Mouse (Mus musculus): ENCODE results near the gene Pdzd8.

Pdzd8 gene

DNA sequence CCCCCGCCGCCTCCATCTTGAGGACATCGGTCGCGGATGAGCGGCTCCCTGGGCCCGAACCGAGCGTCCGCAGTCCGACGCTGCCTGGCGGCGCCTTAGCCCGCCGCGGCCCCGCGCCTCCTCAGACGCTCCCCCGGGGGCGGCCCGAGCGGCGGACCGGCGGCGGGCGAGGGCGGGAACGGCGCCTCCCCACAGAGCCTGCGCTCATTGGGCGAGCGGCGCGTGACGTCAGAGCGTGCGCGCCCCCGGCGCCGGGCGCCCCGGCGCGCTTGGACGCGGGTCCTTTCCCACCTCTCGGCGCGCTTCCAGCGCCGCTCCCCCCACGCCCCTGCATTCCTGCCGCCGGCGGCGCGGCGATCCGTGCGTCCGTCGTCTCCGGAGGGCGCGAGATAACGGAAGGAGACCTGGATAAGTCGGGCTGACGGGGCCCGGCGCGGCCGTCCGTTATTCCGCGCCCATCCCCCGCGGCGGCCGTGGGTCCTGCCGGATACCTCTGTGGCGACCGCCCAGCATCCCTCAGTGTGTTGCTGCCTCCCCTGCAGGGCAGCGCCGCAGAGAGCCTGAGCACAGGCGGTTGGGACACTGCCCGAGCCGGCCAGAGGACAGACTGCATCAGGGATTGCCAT, at the start of gene Pdzd8:
Pdzd8 (minus strand) TSS at position 123 of the 626 bp plus-strand sequence.
- DNase-seq (ENCODE audit: low spot score), result peak; percentile 90

DNA sequence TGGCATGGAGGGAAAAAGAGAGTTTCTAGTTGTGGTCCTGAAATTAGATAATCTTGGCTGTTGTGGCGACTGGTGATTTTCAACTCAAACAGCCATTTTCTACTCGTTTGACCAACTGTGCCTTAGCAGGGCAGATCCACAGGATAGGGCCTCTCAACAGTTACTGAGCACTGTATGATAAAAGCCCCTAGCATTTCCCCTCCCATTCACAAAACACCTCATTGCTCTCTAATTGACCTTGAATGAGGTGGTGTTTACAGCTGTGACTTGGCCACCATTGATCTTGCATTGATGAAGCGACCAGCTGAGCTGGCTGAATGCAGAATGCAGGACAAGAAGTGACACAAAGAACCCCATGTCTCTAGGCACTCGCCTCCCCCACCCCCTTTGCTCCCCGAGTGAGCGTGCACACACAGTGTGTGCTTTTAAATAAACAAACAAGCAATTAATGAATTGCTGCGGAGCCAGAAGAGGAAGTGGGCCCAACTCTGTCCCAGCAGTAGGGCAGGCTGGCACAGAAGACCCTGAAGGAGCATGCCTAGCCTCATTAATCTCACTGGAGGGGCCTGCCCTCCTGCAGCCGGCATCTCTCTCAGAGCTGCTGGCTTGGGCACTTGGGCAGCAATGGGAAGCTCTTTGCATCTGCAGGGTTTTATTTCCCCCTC, 48.3 kb upstream of the Pdzd8 start:
- no peak for DNase-seq (ENCODE audit: low spot score)

DNA sequence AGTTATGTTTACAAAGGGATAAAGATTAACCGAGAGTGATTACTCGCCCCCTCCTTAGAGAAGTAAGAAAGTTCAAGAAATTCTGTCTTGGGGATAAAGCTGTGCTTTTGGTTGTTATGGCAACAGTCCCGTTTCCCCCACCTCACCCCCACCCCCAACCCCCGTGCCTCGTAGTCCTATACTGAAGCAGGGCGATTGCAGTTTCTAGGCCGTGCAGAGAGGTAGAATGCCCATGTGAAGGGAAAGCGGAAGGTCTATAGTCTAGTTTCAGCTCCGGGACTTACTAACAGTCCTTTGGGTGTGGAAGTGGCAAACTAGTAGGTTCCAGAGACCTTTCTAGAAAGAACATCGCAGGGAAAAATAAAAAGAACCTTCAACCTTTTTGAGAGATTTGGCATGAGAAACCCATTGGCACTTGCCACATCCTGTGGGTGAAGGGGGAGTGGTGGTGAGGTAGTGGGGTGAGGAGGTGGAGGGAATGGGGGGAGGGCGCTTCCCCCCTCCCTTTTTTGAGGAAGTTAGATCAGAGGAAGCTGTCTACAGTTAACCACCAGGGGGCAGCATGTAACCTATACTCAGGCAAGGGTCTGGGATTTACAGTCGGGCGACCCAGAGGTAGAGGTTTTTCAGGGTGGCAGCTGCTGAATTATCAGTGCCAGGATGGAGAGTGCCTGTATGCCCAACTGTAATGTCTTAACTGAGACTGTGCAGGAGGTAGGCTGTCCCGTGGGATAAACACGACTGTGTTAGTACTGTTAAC, 43.4 kb upstream of the Pdzd8 start:
- DNase-seq (ENCODE audit: low spot score), result peak; percentile 74

DNA sequence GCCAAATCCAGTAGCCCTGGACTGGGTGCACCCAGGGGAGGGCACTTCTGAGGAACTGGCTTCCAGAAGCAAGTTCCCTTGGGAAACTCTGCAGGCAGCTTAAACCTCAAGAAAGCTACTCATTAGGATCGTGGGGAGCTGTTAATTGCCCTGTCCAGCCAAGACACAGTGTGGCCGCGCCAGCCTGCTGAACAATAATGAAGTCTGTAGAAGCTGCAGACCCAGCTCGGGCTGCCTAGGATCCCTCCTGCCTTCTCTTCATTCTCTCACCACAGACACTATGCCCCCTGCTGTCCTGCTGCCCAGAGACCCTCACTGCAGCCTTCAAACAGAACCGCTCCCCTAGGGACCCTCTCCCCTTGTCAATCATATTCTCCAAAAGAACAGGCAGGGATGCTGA, 42.8 kb upstream of the Pdzd8 start:
- no peak for DNase-seq (ENCODE audit: low spot score)

DNA sequence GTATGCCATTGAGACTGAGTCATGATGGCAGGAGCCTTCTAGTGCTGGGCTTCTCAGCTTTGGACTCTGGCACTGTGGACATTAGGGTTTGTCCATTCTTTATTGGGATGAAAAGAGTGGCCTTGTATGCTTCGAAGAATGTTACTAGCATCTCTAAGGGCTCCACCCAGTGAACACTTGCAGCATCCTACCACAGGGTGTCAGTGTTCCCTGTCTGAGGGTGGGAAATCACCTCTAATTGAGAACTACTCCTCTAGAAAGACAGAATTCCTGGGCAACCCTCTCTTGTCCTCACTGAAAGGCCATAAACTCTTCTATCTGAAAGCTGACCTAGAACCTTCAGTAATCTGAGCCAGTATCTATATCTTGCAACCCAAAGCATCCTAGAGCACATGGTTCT, 41.6 kb upstream of the Pdzd8 start:
- DNase-seq (ENCODE audit: low spot score), result peak; percentile 50

DNA sequence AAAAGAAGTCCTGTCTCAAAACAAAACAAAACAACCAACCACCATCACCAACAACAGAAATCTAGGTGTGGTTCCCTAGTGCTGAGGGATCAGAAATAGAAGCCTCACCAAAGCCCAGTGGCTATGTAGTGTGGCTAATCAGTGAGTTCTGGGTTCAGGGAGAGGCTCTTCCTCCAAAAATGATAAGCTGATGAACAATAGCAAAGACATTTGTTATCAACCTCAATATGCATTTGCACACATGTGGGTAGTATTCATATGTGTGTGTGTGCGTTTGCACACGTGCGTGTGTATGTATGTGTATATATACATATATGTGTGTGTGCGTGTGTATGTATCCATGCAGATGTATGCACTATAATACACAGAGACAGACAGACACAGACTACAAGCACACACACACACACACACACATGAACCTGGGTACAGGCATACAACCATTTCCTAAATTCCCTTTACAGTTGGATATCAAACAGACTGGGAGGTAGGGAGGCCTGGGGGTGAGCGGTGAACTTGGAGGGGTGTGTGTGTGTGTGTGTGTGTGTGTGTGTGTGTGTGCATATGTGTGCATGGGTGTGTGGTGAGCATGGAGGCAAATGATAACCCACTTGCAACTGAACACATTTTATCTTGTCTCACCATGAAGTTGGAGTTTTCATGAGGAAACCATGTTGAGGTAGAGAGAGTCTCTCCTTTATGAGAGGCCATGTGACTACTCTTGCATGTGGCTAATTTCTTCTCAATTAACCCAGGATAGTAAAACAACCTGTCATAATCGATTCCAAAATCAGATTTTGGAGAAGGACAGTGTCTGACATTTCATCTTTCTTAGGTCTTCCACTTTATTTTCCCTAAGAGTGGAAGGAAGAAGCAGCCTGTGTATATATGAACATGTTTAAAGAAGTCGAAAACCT, 39.3 kb upstream of the Pdzd8 start:
- no peak for DNase-seq (ENCODE audit: low spot score)

DNA sequence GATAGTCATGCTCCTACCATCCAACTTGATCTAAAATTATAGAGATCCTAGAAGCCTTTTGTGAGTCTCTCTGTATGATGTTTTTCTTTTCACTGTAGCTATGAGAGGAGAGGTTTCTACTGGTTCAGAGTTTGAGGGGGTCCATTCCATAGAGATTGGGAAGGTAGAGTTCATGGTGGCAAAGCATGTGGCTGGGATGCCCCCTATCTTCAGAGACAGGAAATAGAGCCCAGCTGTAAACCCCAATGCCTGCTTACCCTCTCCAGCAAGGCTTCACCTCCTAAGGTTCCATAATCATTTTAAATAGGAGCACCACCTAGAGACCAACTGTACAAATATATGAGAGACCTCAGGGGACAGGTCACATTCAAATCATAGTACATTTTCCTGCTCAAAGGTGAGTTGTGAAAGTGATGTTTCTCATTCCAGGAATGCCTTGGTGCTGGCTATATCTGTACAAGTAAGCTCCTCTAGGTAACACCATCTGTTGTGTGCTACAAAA, 36.9 kb upstream of the Pdzd8 start:
- DNase-seq (ENCODE audit: low spot score), result no peak

DNA sequence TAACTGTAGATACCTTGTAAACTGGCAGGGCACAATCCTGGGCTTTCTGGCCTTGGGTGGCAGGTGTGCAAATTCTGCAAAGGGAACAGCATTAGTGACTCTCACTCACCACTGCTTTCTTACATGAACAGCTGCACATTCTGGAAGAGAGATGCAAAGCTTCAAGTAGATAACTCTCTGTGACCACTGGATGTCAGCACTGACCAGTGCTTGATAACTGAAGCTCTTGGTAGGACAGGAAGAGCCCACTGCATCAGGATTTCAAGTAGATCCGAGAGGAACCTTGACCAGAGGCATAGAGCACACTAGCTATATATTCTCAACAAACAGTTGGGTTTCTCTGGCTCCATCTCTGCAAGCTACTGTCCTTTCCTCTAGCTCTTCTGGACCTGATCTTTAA, 34.4 kb upstream of the Pdzd8 start:
- DNase-seq (ENCODE audit: low spot score), result no peak

DNA sequence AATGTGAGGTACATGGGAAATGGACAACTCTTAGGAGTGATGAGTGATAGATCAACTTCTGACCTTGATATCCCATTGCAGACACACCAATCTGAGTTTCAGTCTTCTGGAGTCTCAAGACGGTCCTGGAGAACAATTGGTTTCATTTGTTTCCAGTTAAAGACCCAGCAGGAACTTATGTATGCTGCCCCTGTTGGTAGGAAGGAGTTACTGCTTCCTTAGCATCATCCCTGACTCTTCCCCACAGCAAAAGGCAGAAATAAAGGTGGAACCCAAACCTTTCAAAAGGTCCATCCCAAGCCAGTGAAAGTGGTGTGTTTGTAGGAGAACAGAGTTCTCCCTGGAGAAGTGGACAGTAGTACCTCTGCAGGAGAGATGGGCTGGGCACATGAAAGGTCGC, 30.9 kb upstream of the Pdzd8 start:
- DNase-seq (ENCODE audit: low spot score), result no peak

DNA sequence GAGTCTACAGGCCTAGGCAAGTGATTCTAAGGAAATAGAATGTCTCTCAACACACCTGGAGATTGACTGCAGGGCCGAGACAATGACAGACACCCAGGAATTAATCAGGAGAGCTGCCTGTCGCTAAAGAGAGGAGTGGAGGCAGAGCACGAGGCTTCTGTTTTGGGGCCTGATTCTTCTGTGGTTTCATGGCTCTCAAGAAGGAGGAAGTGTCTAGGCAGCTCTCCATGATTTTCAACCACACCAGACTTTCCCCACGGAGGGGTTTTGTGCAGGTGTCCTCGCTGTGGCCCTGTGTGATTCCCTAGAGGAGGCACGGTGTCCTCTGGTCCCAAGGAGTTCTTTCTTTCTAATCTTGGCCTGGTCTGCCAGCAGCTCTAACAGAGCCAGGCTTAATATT, 29.4 kb upstream of the Pdzd8 start:
- no peak for DNase-seq (ENCODE audit: low spot score)

DNA sequence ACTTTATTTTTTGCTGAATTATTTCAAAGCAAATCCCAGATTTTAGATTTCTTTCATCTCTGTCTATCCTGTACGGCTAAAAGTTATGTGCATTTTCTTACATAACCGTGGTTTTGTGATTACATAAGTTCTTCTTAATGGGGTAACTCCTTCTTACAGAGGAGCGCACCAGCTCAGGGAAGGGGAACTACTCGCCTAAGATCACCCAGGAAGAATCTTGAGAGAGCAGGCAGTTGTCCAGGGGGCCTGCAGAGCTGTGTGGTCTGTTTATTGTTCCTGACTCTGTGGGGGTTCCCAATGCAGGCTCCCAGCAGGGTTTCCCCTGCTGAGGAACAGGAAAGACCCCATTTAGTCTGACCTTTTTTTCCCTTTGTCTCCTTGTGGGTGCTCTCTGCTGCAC, 27.3 kb upstream of the Pdzd8 start:
- DNase-seq (ENCODE audit: low spot score), result no peak

DNA sequence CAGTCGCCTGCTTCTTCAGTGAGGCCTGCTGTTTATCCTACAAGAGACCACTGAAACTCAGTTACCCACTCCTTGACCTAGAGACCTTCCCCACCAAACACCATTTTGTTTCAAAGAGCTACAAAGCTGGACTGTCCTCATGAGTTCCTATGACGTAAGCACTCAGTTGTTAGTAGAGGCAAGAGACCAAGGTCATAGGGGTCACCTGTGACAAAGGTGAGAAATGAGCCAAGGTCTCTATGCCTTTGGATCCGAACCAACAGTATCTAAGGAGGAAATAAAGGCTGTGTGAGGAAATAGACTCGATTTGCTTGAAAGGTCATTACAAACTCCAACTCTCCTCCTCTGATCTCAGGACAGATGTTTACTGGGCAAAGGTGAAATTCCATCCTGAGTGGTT, 25.4 kb upstream of the Pdzd8 start:
- DNase-seq (ENCODE audit: low spot score), result no peak

DNA sequence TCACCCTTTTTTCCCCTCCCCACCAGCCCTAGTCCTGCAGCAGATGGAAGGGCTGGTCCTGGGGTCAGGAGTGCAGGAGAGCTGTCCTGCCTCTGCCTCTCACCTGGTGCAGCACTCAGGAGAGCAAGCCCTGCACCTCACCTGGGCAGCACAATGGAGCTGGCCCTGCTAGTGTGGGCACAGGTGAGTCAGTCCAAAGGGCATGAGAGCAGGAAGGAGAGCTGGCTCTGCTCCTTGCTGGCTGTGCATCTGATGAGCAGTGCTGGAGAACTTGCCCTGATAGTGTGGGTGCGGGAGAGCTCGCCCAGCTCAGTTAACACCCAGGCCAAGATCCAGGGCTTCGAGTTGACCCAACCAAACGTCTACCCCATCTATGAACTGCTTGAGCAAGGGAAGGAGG, 22.3 kb upstream of the Pdzd8 start:
- no peak for DNase-seq (ENCODE audit: low spot score)

DNA sequence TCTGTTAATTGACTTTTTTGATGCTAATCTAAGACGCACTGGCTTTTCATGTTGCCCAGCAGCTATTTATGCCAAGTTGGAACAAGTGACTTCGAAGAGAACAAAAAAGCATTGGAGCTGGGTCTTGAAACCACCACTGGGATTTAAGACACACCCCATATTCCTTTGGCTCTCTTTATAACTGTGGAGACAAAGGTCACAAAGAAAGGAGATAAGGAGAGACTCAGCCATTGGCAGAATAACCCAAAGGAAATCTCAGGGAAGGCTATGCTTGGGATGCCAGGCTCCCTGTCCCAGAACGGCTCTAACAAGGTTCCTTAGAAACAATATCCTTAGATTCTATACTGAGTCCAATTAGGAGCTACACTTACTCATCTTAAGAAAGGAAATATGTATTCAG, 21.1 kb upstream of the Pdzd8 start:
- DNase-seq (ENCODE audit: low spot score), result no peak

DNA sequence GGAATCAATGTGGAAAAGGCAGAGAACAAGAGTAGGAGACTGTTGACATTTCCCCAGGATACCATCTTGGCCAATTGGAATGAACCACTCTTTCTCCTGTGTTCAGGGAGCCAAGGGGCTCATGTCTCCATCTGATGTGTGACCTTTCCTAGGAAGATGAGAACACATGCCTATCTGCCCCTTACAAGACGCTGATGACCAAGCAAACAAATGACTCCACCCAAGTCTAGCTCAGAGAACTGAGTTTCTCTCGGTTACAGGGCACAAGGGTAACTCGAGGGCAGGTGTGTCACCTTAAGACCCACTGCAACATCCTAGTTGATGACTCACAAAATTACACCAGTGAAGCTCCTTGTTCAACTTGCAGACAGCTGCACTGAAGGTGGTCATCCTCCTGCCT, 18.1 kb upstream of the Pdzd8 start:
- DNase-seq (ENCODE audit: low spot score), result no peak

DNA sequence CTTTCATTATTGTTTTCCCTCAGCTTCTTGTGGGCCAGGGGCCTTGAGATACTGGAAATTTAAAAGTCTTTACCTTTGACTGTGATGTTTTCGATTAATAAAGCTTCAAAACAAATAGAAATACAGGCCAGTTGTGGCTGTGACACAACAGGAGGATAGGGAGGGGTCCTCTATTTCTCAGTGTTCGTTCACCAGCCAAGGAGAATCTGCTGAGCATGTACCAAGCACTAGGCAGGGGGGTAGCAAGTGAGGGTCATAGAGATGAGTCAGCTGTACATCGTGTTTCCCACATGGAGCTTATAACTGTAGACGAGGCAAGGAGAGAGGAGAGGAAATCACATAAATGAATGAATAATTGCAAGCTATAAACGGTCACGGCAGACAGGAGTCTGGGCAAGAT, 17.1 kb upstream of the Pdzd8 start:
- no peak for DNase-seq (ENCODE audit: low spot score)

DNA sequence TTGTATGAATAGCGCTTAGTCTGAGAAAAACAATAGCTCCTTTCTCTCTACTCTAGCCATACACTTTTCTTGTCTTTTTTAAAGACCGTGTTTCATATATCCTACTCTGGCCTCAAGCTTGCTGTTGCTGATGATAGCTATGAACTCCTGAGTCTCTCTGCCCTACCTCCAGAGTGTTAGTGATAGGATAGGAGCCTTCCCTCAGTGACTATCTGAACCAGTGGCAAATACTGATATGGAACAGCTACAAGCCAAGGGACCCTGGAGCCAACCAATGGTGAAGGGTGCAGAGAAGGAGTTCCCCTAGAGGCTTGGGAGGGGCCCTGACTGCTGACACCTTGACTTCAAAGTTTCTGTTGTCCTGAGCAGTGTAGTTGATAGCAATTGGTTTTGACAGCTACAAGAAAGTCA, 14.9 kb upstream of the Pdzd8 start:
- no peak for DNase-seq (ENCODE audit: low spot score)

DNA sequence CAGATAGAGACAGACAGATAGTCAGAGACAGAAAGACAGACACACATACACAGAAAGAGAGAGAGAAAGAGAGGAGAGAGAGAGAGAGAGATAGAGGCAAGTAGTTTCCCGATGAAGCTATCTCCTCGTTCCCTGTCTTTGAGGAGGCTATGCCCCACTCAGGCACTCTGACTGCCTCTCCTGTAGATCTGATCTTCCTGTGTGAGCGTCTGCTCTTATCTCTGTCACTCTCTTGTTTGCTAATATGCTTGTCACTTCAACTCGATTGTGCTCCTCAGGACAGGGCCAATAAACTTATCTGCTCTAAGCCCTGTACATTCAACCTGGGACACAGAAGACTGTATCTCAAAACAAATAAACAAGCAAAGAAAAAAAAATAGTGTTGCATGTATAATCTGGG, 13.6 kb upstream of the Pdzd8 start:
- DNase-seq (ENCODE audit: low spot score), result no peak

DNA sequence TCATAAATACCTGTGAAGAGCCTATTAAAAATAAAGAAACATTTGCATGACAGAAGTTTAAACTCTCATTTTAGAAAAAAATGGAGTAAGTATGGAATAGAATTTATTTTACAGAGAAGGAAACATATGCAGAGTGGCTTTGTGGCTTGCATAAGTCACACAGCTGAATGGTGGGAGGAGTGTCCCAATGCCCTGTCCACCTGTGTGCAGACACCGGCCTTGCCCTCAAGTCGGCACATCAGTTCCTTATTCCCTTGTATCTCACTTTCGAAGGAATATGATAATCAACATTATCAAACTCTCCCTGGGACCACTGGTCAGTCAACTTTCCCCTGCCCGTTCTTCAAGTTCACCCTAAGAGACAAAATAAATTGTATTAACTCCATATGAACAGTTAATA, 12.3 kb upstream of the Pdzd8 start:
- DNase-seq (ENCODE audit: low spot score), result no peak

DNA sequence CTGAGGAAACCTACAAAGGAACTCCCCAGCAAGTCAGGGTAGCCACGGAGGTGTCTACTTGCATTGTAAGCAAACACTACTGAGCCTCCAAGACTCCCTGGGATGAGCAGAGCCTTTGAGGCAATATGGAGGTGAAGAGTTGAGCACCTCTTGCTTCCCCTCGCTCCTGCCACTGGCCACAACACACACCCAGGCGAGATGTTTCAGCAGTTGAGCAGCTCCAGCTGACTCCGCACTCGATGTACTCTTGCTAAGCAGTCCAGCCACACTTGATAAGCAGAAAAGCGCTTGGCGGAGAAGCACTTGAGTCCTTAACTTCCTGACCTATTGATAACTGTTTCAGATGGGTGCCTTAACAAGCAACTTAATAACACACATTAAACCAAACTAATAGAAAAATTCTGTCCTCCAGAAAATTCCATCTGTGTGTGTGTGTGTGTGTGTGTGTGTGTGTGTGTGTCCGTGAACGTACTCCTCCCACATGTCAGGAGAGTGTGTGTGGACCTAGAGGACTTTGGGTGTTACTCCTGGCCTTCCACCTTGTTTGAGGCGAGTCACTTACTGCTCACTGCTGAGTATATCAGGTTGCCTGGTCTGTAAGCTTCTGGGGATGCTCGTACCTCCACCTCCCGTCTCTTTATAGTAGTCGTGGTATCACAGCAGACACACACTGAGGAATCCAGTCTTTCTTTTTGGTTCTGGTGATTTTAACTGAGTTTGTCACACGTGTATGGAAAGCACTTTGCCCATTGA, 11.4 kb upstream of the Pdzd8 start:
- no peak for DNase-seq (ENCODE audit: low spot score)

DNA sequence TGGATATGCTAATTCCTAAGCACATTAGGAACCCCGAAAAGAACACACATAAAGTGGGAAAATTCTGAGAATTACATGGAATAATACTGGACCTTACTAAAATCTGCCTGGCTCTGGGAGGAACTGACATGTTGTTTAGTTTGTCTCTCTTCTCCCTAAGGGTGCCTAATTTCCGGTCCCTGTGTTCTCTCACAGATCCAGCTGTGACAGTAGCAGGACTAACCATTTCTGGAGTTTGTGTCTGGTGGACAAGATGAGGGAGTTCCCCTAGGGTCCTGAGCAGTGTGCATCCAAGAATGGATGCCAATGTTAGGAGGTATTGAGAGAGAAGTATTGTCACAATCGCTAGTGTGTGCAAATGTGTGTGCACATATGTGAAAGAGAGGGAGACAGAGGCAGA, 10.8 kb upstream of the Pdzd8 start:
- DNase-seq (ENCODE audit: low spot score), result no peak

DNA sequence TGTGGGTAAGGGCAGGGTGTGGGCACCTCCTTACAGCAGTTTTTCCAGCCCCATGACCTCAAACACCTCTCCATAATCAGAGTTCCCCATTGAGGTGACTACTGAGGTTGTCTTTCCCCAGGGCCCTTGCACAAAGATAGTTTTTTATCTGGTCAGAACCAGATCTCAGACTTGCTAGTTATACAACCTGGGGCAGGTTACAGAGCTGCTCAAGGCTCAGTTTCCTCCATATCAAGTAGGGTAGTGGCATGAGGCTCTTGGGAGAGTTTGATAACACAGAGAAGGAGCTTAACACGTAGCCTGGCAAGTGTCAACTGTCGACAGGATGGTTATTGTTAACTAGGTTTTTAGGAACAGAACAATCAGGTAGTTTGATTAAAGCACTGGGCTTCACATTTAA, 9.3 kb upstream of the Pdzd8 start:
- DNase-seq (ENCODE audit: low spot score), result no peak
